Mouse (Mus musculus) brain, adult 2 months (tissue): ENCODE results near the gene Pde4b.

ENCODE experiments used
- DNase-seq: peaks from one replicate; pipeline ENCODE4 v3.0.0; 2011; ENCODE audit warnings: low read depth, low spot score

The Pde4b gene

GRCm38 (mm10) chr4:102534049-102534730 lies 446.8 kb downstream of the Pde4b start:
- peak; percentile 68 for DNase-seq

GRCm38 (mm10) chr4:102535886-102536285 lies 448.5 kb downstream of the Pde4b start:
- DNase-seq: no peak

GRCm38 (mm10) chr4:102538266-102538665 lies 450.9 kb downstream of the Pde4b start:
- DNase-seq: no peak

GRCm38 (mm10) chr4:102538793-102539192 lies 451.4 kb downstream of the Pde4b start:
- DNase-seq: no peak

GRCm38 (mm10) chr4:102539598-102540180 lies 452.3 kb downstream of the Pde4b start:
- DNase-seq: no peak

- DNase-seq: no peak
These were observed 455.6 kb downstream of the Pde4b start for GRCm38 (mm10) chr4:102542976-102543375.

- peak; percentile 70 for DNase-seq
These were observed 457.9 kb downstream of the Pde4b start for GRCm38 (mm10) chr4:102545226-102545625.

GRCm38 (mm10) chr4:102555566-102555965 lies 468.2 kb downstream of the Pde4b start:
- no peak for DNase-seq

- no peak for DNase-seq
These were observed 469.7 kb downstream of the Pde4b start for GRCm38 (mm10) chr4:102557006-102557405.

- DNase-seq: no peak
These were observed 470.3 kb downstream of the Pde4b start for GRCm38 (mm10) chr4:102557508-102558220.

- no peak for DNase-seq
These were observed 471.0 kb downstream of the Pde4b start for GRCm38 (mm10) chr4:102558328-102558727.

- peak; percentile 76 for DNase-seq
These were observed 473.4 kb downstream of the Pde4b start for GRCm38 (mm10) chr4:102560676-102561280.

- DNase-seq: no peak
These were observed 476.0 kb downstream of the Pde4b start for GRCm38 (mm10) chr4:102563273-102563855.

GRCm38 (mm10) chr4:102564286-102564685 lies 476.9 kb downstream of the Pde4b start:
- no peak for DNase-seq

GRCm38 (mm10) chr4:102566421-102566820 lies 479.1 kb downstream of the Pde4b start:
- no peak for DNase-seq

- no peak for DNase-seq
These were observed 479.8 kb downstream of the Pde4b start for GRCm38 (mm10) chr4:102567111-102567510.

- DNase-seq: no peak
These were observed 480.4 kb downstream of the Pde4b start for GRCm38 (mm10) chr4:102567676-102568254.

GRCm38 (mm10) chr4:102568591-102568990 lies 481.2 kb downstream of the Pde4b start:
- DNase-seq: peak; percentile 87

GRCm38 (mm10) chr4:102569101-102569583 lies 481.8 kb downstream of the Pde4b start:
- DNase-seq: no peak

GRCm38 (mm10) chr4:102569950-102570765 lies 482.8 kb downstream of the Pde4b start:
- peak; percentile 63 for DNase-seq
